Mouse (Mus musculus) hindbrain, embryonic 16.5 days (tissue): ENCODE results near the gene Igf2bp2. TPM values are rescaled to one million over a fixed set of nuclear protein-coding genes. Genes with fewer than 3 reads are reported as not detected.

Experiments used
- ATAC-seq: fragments of 200-750 bp; cut with Nextera tagmentation; 2 replicates; pipeline ENCODE4 v1.8.0; 2017; ENCODE audit warnings: moderate TSS enrichment, moderate library complexity
- H3K27ac ChIP-seq: fragments of 300-500 bp; sonication (generic); 2 replicates; pipeline ENCODE4 v1.5.1; 2014; ENCODE audit warnings: low read depth, mild to moderate bottlenecking, control low read depth, low read length, moderate library complexity
- H3K27me3 ChIP-seq: fragments of 300-500 bp; sonication (generic); replicated peaks from 2 replicates; pipeline ENCODE4 v1.6.1; 2014; ENCODE audit warnings: low read length; ENCODE audit not compliant: control insufficient read depth, insufficient read depth
- H3K36me3 ChIP-seq: fragments of 300-500 bp; sonication (generic); 2 replicates; pipeline ENCODE4 v1.6.1; 2014; ENCODE audit warnings: mild to moderate bottlenecking, low read length, moderate library complexity, mixed read lengths; ENCODE audit not compliant: control insufficient read depth, insufficient read depth
- H3K4me1 ChIP-seq: fragments of 300-500 bp; sonication (generic); 2 replicates; pipeline ENCODE4 v1.6.1; 2014; ENCODE audit warnings: low read depth, low read length; ENCODE audit not compliant: control insufficient read depth, insufficient read depth
- H3K4me2 ChIP-seq: fragments of 300-500 bp; sonication (generic); 2 replicates; pipeline ENCODE4 v1.6.1; 2014; ENCODE audit warnings: mild to moderate bottlenecking, low read length, control low read depth, moderate library complexity
- H3K4me3 ChIP-seq: fragments of 300-500 bp; sonication (generic); 2 replicates; pipeline ENCODE4 v1.5.1; 2014; ENCODE audit warnings: mild to moderate bottlenecking, low read length, control low read depth, moderate library complexity
- H3K9ac ChIP-seq: fragments of 300-500 bp; sonication (generic); 2 replicates; pipeline ENCODE4 v1.6.1; 2014; ENCODE audit warnings: low read depth, mild to moderate bottlenecking, control low read depth, low read length, moderate library complexity
- H3K9me3 ChIP-seq: fragments of 300-500 bp; sonication (generic); 2 replicates; pipeline ENCODE4 v1.6.1; 2014; ENCODE audit warnings: mild to moderate bottlenecking, low read length, moderate library complexity; ENCODE audit not compliant: control insufficient read depth
- WGBS: fragments of 180-500 bp; shearing (Covaris S2); extraction: QIAGEN DNeasy Blood & Tissue Kit; methylation state at CpG from one replicate; pipeline ENCODE4 v1.1.7; 2014; 5-methylcytosine and 5-hydroxymethylcytosine counted together
- polyA plus RNA-seq: library from polyadenylated mRNA; unstranded; fragments of >200 nt; fragmentation: Nextera tagmentation; extraction: Ambion mirVana; gene quantifications from 2 replicates; pipeline ENCODE4 v1.2.1, GENCODE M21; 2015

The Igf2bp2 gene
- polyA plus RNA-seq, 1 experiment from 2014 or later, result 13.0 TPM

DNA sequence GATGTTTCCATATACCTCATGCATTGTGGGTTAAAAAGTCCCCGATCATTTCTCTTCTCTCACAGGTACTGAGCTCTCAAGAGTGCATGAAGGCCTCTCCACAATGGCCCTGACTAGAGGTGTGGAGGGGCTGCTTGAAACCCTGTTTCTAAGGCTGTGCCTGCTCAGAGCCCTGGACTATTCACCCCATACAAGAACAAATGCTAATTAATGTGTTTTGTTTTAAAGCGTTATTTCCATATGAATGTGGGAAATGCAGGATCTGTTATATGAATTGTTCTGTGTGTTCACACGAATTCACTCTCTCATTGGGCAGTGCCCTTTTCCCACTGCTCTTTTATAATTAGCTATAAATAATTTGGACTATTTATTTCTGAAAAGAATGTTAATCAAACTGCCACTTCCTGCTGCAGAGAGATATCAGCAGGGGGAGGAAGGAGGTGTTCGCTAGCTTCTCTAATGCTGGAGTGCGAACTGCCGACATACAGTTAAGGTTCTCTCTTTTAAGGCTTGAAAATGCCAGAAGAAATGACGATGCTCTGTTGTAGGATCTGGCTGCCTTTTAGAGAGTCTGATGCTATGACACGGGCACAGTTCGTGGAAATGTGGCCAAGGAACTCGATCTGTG, 116.2 kb downstream of the Igf2bp2 start:
- 76% methylated on average over 10 of the region's 10 CpGs for WGBS
- Histone ChIP-seq H3K4me3 (no peak overlapping the region), H3K4me2 (no peak overlapping the region), H3K36me3 (peaks cover 11% of the 10 kb centered on the region), H3K27me3 (no peaks in the 10 kb centered on the region), H3K9ac (no peak overlapping the region), H3K4me1 (no peaks in the 10 kb centered on the region), H3K9me3 (no peaks in the 10 kb centered on the region), H3K27ac (no peak overlapping the region)
- ATAC-seq, result no peak

DNA sequence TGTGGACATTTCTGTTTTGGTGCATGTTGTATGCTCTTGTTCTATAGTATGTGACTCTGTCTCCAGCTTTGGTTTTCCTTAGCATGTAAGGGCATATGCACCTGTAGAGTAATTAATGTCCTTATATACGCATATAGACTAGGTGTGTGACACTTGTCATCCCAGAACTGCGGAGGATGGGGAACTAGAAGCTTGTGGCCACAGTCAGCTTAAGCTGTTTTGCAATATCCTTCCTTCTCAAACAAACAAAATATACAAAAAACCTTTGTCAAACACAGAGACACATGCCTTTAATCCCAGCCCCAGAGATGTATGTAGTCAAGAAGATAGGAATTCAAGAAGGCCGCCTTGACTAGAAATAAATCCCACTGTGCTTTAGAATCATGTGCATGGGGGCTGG, 117.2 kb downstream of the Igf2bp2 start:
- no peaks in the 10 kb centered on the region for H3K4me1 ChIP-seq
- H3K4me2 ChIP-seq, result no peak overlapping the region
- WGBS, result 97% methylated on average over 3 of the region's 3 CpGs
- H3K9me3 ChIP-seq, result no peaks in the 10 kb centered on the region
- H3K9ac ChIP-seq, result no peak overlapping the region
- no peak for ATAC-seq
- H3K4me3 ChIP-seq, result no peak overlapping the region
- H3K36me3 ChIP-seq, result peaks cover 19% of the 10 kb centered on the region
- H3K27me3 ChIP-seq, result no peaks in the 10 kb centered on the region
- H3K27ac ChIP-seq, result no peak overlapping the region

DNA sequence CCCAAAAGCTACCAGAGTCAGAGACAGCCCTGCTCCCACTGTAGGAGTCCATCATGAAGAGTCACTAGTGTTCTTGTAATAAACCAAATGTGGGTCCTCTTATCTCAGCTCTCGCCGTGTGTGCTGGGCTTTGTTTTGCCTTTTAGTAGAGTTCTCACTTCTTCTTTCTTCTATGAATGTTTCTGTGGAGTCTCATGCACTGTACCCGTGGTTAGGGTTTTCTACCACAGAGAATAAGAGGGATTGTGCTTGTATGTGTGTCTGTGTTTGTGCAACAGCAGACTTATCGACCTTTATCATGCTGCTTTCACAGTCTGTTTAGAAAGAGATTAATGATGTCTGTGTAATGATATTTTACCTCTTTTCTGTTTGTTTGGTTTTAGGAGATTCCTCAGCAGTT, 119.3 kb downstream of the Igf2bp2 start:
- H3K36me3 ChIP-seq, result peaks cover 28% of the 10 kb centered on the region
- 92% methylated on average over 4 of the region's 4 CpGs for WGBS

DNA sequence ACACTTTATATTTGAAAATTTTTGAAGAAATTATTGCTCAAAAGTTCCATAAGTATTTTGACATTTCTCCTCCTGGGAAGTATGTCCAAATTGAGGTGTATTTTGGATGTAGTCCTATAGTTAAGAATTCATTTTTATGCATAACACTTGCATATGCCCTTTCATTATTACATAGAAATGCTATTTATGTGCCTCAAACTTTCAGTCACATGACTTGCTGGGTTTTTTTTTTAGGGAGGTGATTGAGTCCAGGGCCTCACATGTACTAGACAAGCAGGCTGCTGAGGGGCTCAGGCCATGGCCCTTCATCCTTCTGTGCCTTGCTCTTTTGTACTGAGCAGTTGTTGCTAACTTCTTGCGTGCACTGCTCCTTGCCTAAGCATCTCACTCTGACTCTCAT, 123.1 kb downstream of the Igf2bp2 start:
- peaks cover 33% of the 10 kb centered on the region; the same call in 1 of the 2 replicates for H3K36me3 ChIP-seq
- no peak overlapping the region for H3K4me2 ChIP-seq
- H3K9me3 ChIP-seq, result no peaks in the 10 kb centered on the region
- H3K27me3 ChIP-seq, result no peaks in the 10 kb centered on the region
- no peak overlapping the region for H3K4me3 ChIP-seq
- 86% methylated on average over 1 of the region's 1 CpGs for WGBS
- no peak for ATAC-seq
- no peak overlapping the region for H3K27ac ChIP-seq
- H3K4me1 ChIP-seq, result no peaks in the 10 kb centered on the region
- no peak overlapping the region for H3K9ac ChIP-seq

More for the DNA sequence above, 119.3 kb downstream of the Igf2bp2 start:
- H3K4me1 ChIP-seq, result no peaks in the 10 kb centered on the region
- no peak overlapping the region for H3K27ac ChIP-seq
- ATAC-seq, result no peak
- no peak overlapping the region for H3K4me2 ChIP-seq
- H3K9me3 ChIP-seq, result no peaks in the 10 kb centered on the region
- H3K9ac ChIP-seq, result no peak overlapping the region
- H3K27me3 ChIP-seq, result no peaks in the 10 kb centered on the region
- H3K4me3 ChIP-seq, result no peak overlapping the region

DNA sequence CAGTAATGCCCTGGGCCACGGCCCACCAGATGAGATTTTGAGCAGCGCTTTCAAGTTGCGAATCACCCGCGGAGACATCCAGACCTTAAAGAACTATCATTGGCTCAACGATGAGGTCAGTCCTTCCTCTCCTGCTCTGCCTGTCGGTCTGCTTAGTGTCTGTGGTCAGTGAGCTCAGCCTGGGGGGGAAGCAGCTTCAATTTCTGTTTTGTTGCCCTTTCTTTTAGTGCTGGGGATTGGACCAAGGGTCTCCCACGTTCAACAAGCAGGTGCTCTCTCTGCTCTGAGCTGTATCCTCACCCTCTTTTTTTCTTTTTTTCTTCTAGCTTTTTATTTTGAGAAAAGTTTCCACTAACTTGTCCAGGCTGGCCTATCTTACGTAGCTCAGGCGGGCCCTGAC, 124.5 kb downstream of the Igf2bp2 start:
- no peaks in the 10 kb centered on the region for H3K9me3 ChIP-seq
- H3K36me3 ChIP-seq, result peaks cover 22% of the 10 kb centered on the region; the same call in 1 of the 2 replicates
- H3K4me2 ChIP-seq, result no peak overlapping the region
- ATAC-seq, result no peak
- no peak overlapping the region for H3K9ac ChIP-seq
- no peaks in the 10 kb centered on the region for H3K27me3 ChIP-seq
- 93% methylated on average over 10 of the region's 10 CpGs for WGBS
- H3K4me1 ChIP-seq, result no peaks in the 10 kb centered on the region
- H3K27ac ChIP-seq, result no peak overlapping the region
- H3K4me3 ChIP-seq, result no peak overlapping the region

DNA sequence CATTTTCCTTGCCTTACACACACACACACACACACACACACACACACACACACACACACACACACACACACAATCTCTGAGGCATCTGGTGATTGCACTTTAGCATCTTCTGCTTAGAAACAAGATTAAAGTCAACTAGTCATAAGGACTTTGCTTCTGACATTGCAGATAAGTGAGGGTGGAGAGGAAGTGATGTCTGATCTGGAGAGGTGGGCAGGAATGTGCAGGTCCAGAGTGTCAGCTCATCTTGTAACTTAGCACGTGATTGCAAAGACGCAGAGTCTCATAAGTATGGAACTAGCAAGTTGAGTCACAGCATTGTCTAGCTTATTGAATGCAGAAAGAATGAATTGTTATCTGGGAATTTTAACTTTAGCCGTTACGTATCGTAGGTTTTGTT, 135.6 kb downstream of the Igf2bp2 start:
- H3K27me3 ChIP-seq, result no peaks in the 10 kb centered on the region

DNA sequence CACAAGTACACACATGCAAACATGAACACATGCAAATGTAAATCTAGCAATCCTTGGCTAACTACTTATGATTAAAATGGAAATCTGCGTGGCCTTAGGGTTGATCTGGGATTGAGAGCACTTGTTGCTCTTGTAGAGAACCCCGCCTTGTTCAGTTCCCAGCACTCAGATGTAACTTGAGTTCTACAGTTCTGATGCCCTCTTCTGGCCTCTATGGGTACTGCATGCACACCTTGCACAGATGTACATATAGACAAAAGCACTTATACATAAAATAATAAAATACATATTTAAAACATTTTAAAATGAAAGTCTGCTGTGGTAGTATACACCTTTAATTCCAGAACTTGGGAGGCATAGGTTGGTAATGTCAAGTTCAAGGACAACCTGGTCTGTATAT, 141.0 kb downstream of the Igf2bp2 start:
- H3K4me2 ChIP-seq, result no peak overlapping the region
- H3K9ac ChIP-seq, result no peak overlapping the region
- H3K36me3 ChIP-seq, result peaks cover 38% of the 10 kb centered on the region
- H3K9me3 ChIP-seq, result peaks cover 4% of the 10 kb centered on the region; the same call in 1 of the 2 replicates
- H3K27ac ChIP-seq, result no peak overlapping the region
- 97% methylated on average over 2 of the region's 2 CpGs for WGBS
- no peak for ATAC-seq
- no peaks in the 10 kb centered on the region for H3K4me1 ChIP-seq
- no peak overlapping the region for H3K4me3 ChIP-seq
- H3K27me3 ChIP-seq, result no peaks in the 10 kb centered on the region

More for the DNA sequence above, 135.6 kb downstream of the Igf2bp2 start:
- H3K36me3 ChIP-seq, result peaks cover 37% of the 10 kb centered on the region
- WGBS, result 96% methylated on average over 5 of the region's 5 CpGs
- no peak overlapping the region for H3K27ac ChIP-seq
- H3K4me1 ChIP-seq, result no peaks in the 10 kb centered on the region
- ATAC-seq, result no peak
- H3K9ac ChIP-seq, result no peak overlapping the region
- no peaks in the 10 kb centered on the region for H3K9me3 ChIP-seq
- no peak overlapping the region for H3K4me2 ChIP-seq
- H3K4me3 ChIP-seq, result no peak overlapping the region

DNA sequence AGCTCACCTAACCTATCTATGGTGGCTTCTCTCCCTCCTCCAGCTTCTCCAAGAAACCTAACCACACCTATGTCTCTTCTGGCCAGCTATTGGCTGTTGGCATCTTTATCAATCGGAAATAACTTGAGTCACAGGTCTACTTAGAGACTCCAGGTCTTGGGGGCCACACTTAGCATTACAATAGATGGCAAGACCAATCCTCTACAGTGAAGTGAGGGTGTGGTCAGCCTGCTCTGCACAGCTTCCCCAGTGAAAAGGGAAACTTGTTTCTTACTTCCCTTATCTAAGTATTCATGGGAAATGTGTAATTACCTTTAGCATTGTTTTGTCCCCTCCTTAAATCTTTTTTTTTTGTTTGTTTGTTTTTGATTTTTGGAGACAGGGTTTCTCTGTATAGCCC, 147.5 kb downstream of the Igf2bp2 start:
- WGBS, result 90% methylated on average over 1 of the region's 1 CpGs
- H3K9me3 ChIP-seq, result no peaks in the 10 kb centered on the region
- H3K4me3 ChIP-seq, result no peak overlapping the region
- H3K4me2 ChIP-seq, result no peak overlapping the region
- peaks cover 25% of the 10 kb centered on the region for H3K36me3 ChIP-seq
- no peak for ATAC-seq
- no peaks in the 10 kb centered on the region for H3K27me3 ChIP-seq
- no peak overlapping the region for H3K9ac ChIP-seq
- peaks cover 7% of the 10 kb centered on the region for H3K4me1 ChIP-seq
- no peak overlapping the region for H3K27ac ChIP-seq

DNA sequence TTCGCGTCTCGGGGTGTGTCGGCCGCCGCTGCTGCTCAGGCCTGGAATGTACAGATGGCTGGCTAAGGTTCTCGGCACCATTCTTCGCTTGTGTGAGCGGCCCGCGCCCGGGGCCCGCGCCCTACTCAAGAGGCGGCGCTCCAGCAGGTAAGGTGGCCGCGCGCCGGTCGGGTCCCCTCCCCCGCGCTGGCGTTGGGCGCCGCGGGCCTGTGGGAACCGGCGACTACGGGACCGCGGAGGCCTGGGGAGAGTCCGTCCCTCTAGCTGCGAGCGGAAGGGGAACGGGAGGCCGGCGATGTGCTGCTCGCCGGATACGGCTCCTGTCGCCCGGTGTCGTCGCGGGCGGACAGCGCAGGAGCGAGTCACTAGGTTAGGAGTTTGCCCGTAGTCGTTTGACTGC, 153.5 kb downstream of the Igf2bp2 start:
- Histone ChIP-seq H3K4me1 (peaks cover 15% of the 10 kb centered on the region), H3K9ac (peak overlapping the region; percentile 85), H3K9me3 (no peaks in the 10 kb centered on the region), H3K27me3 (no peaks in the 10 kb centered on the region), H3K27ac (peak overlapping the region; percentile 81), H3K36me3 (no peaks in the 10 kb centered on the region), H3K4me2 (peak overlapping the region; percentile 66), H3K4me3 (peak overlapping the region; percentile 97)
- under 1% methylated on average over 51 of the region's 51 CpGs for WGBS
- peak; percentile 79 for ATAC-seq
